Comparison of ENCODE assay signal across 13 mouse cellular contexts in the genomic region with DNA sequence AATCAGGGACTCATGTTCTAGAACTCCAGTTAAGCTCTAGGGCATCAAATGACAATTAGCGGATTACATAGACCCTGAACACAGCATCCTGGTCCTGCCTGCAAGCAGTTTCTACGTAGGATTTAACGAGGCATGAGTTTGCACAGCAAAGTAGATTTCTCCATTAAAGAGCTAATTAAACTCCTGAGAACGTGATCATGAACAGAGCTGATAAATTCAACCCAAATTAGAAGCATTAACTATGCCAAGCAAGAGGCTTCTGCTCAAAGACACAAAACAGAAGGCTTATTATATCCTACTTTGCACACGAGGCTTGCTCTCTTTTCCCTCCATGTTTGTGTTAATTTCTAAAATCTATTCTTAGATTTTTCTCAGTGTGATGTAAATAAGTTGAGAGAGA.
"Had no signal": no experiment of that assay in that cellular context is flagged by ENCODE, and none has a peak within 500 bp of the region (broad histone marks: within the 10 kb centered on the region; RNA-seq: fewer than 3 reads in every experiment).

No protein-coding gene starts in this region.

- H3K36me3 ChIP-seq: limb, embryonic 10.5 days; midbrain, embryonic 12.5 days; neural tube, embryonic 13.5 days had no signal

- H3K27me3 ChIP-seq: megakaryocyte, embryonic 14.5 days; neural tube, embryonic 13.5 days had no signal

- H3K27ac ChIP-seq: left cerebral cortex, adult 2 months; limb, embryonic 10.5 days; macrophage; midbrain, embryonic 12.5 days; neural tube, embryonic 13.5 days had no signal

- DNase-seq: kidney, adult 8-10 months; kidney, postnatal 25 days; lung, embryonic 14.5 days; lung, postnatal 10 days; right cerebral cortex, postnatal 14 days; thymus, postnatal 36 days had no signal

- H3K4me1 ChIP-seq: megakaryocyte, embryonic 14.5 days; midbrain, embryonic 12.5 days had no signal

- H3K9me3 ChIP-seq: limb, embryonic 10.5 days; midbrain, embryonic 12.5 days; neural tube, embryonic 13.5 days had no signal

- H3K9ac ChIP-seq: lung, embryonic 14.5 days; midbrain, embryonic 12.5 days; neural tube, embryonic 13.5 days had no signal

- H3K4me2 ChIP-seq: liver, embryonic 11.5 days; lung, embryonic 14.5 days; midbrain, embryonic 12.5 days; neural tube, embryonic 13.5 days had no signal

- H3K4me3 ChIP-seq: left cerebral cortex, adult 2 months; limb, embryonic 10.5 days; megakaryocyte, embryonic 14.5 days; midbrain, embryonic 12.5 days; neural tube, embryonic 13.5 days had no signal
